Mouse (Mus musculus) E14TG2a.4 (cell line): ENCODE results near the gene Ska2.

Source experiments
- H3K27me3 ChIP-seq: 2 replicates; pipeline ENCODE4 v1.6.1; 2014; ENCODE audit warnings: low read length, control low read depth; ENCODE audit not compliant: insufficient read depth
- H3K36me3 ChIP-seq: 2 replicates; pipeline ENCODE4 v1.6.1; 2014; ENCODE audit warnings: low read length, control low read depth; ENCODE audit not compliant: insufficient read depth
- H3K4me1 ChIP-seq: replicated peaks from 2 replicates; pipeline ENCODE4 v1.6.1; 2014; ENCODE audit warnings: low read depth, low read length, control low read depth
- H3K4me3 ChIP-seq: replicated peaks from 2 replicates; pipeline ENCODE4 v1.5.1; 2014; ENCODE audit warnings: mild to moderate bottlenecking, low read length
- H3K9me3 ChIP-seq: 2 replicates; pipeline ENCODE4 v1.6.1; 2014; ENCODE audit warnings: low read length, control low read depth
- CTCF ChIP-seq: conservative IDR thresholded peaks from 2 replicates; pipeline ENCODE4 v1.5.1; 2014; ENCODE audit warnings: low read length
- NANOG ChIP-seq: IDR thresholded peaks from 2 replicates; pipeline ENCODE4 v1.6.1; 2014; ENCODE audit warnings: borderline replicate concordance, low read length, mixed read lengths
- POU5F1 ChIP-seq: IDR thresholded peaks from 2 replicates; pipeline ENCODE4 v1.6.1; 2014; ENCODE audit warnings: low read length, borderline replicate concordance

Gene Ska2

DNA sequence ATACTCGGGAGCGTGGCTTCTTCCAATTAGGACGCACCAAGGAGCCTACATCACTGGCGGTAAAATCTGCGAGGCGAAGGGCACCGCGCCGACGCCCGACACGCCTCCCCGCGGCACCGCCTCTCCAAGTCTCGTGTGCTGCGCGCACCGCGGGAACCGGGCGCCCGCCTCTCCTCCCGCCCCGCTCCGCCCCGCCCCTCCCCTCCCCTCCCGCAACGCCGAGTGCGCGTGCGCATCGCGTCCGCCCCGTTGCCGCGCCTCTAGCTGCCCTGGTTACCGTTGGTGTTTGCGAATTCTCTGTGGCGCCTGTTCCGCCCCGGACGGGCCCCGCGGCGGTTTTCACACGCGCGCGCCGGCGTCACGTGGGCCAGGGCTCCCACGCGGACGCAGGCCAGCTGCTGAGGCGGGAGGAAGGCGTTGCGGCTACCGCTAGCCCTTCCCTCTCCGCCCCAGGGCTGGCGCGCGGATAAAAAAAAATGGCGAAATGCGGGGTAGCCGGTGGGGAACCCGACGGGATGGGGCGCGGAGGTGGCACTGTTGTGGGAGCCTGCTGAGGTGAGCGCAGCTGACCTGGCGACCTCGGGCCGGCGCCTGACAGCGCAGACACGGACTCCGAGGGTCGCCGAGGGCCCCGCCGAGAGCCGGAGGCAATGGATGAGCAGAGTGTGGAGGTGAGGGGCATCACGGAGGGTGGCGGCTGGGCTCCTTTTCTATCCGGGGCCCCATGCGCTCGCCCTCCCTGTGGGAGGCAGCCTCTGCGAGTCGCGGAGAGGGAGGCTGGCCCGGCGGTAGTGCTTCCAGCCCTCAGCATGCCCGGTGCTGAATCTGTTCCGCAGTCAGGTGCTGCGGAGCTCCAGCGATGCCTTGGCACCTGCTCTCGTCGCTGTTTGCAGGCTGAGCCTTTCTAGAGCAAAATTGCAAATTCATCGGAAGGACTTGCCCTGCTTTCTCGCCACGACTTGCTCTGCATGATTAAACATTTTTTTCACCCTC, 18.1 kb downstream of the Ska2 start, which contains the start of gene Trim37:
Gene Trim37 (plus strand): TSS at position 254 of the 993 bp plus-strand sequence.
- Histone ChIP-seq H3K4me1 (peaks cover 29% of the 10 kb centered on the region), H3K4me3 (peak within 1 kb of the TSS; percentile 98), H3K36me3 (peaks cover 53% of the 10 kb centered on the region), H3K9me3 (no peaks in the 10 kb centered on the region), H3K27me3 (no peaks in the 10 kb centered on the region)
- TF ChIP-seq NANOG, result no peak
- no peak for TF ChIP-seq CTCF
- TF ChIP-seq POU5F1, result no peak

DNA sequence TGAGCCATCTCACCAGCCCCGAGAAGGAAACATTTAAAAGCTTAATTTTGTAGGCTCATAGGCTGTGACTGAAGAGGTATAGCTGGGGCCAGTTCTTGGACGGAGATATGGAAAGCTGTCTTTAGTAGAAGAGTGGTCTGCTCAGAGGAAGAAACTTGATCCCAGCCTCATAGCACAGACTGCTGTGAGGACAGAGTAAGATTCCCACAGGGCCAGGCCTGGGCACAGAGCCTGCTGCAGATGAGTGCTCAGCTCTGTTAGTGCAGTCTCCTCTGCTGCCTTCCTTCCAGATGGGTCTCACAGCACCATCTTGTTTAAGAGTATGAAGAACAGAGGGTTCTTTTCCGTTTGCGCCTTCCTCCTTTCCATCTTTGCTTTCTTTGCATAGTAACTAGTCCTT, 27.2 kb downstream of the Ska2 start:
- no peaks in the 10 kb centered on the region for H3K9me3 ChIP-seq
- TF ChIP-seq POU5F1 (no peak), NANOG (no peak), CTCF (no peak)
- no peaks in the 10 kb centered on the region for H3K27me3 ChIP-seq
- peaks cover 75% of the 10 kb centered on the region for H3K36me3 ChIP-seq
- no peak overlapping the region for H3K4me3 ChIP-seq
- no peaks in the 10 kb centered on the region; the same call in 1 of the 2 replicates for H3K4me1 ChIP-seq

DNA sequence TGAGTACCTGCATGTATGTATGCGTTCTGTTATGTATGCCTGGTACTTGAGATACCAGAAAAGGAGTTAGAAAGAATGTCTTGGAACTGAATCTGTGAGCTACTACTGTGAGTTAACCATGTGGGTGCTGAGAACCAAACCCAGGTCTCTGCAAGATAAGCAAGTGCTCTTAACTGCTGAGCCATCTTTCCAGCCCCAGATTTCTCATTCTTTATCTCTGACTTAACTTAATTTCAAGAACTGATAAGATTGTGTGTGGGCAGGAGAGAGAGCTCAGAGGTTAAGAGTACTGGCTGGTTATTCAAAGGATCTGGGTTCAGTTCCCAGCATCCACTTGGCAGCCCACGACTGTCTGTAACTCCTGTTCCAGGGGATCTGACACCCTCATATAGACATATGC, 49.0 kb downstream of the Ska2 start:
- Histone ChIP-seq H3K27me3 (no peaks in the 10 kb centered on the region), H3K36me3 (peaks cover 56% of the 10 kb centered on the region), H3K9me3 (no peaks in the 10 kb centered on the region), H3K4me1 (peaks cover 5% of the 10 kb centered on the region; the same call in 1 of the 2 replicates), H3K4me3 (no peak overlapping the region)
- no peak for TF ChIP-seq NANOG
- TF ChIP-seq POU5F1, result no peak
- no peak for TF ChIP-seq CTCF

DNA sequence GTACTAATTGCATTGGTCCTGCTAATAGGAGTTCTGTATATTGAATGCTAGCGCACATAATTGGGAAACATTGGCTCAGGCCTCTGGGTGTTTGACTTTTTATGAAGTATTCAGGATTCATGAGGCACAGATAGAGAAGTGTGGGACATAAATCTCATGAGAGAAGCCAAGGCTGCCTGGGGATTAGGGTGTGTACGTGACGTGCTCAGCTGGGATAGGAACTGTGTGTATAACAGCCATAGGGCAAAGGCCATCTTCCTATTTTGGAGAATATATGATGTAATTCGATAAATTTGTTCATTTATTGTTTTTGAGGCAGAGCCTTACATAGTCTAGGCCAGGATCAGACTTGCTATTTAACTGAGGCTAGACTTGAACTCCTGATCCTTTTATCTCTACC, 53.7 kb downstream of the Ska2 start:
- Histone ChIP-seq H3K36me3 (peaks cover 77% of the 10 kb centered on the region), H3K4me3 (no peak overlapping the region), H3K27me3 (no peaks in the 10 kb centered on the region), H3K4me1 (no peaks in the 10 kb centered on the region), H3K9me3 (no peaks in the 10 kb centered on the region)
- TF ChIP-seq POU5F1, result no peak
- no peak for TF ChIP-seq NANOG
- TF ChIP-seq CTCF, result no peak

DNA sequence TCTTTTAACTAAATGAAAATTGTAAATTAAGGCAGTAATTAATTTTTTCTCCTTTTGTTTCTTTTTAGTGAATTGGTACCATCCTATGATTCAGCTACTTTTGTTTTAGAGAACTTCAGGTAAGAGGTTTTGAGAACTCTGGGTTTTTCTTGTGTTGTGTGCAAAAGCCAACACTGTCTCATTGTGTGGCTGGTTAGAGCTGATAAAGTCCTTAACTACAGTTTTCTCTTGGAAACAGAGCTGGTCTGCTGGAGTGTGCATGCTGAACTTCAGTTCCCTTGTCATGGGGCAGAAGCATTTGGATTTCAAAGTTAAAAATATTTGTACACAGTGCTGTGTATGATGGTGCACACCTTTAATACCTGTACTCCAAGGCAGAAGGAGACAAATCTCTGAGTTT, 54.7 kb downstream of the Ska2 start:
- Histone ChIP-seq H3K4me1 (no peaks in the 10 kb centered on the region), H3K36me3 (peaks cover 87% of the 10 kb centered on the region), H3K27me3 (no peaks in the 10 kb centered on the region), H3K9me3 (no peaks in the 10 kb centered on the region), H3K4me3 (no peak overlapping the region)
- TF ChIP-seq CTCF, result no peak
- TF ChIP-seq NANOG, result no peak
- no peak for TF ChIP-seq POU5F1

DNA sequence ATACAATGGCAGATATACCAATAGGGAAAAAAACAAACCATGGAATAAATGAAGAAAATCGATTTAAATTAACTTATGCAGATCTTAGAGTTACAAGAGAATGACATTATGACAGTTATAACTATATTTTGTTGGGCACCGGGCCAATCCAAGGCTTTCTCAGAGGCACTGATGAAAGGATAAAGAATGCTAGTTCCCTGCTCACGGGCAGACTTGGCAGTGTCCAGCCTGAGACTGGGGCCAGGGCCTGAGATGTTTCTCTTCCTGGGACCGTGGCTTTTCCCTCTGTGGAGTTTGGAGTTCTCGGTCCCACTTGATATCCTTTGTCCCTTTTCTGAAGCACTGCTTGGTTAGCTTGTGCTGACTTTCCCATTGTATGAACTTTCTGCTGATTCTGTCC, 64.6 kb downstream of the Ska2 start:
- TF ChIP-seq CTCF (no peak), POU5F1 (no peak), NANOG (no peak)

More for the DNA sequence above, 64.6 kb downstream of the Ska2 start:
- no peaks in the 10 kb centered on the region for H3K27me3 ChIP-seq
- H3K9me3 ChIP-seq, result no peaks in the 10 kb centered on the region
- no peak overlapping the region for H3K4me3 ChIP-seq
- H3K36me3 ChIP-seq, result peaks cover 63% of the 10 kb centered on the region
- H3K4me1 ChIP-seq, result no peaks in the 10 kb centered on the region
